Mouse (Mus musculus): ENCODE results near the gene Wdr60.

Wdr60 gene

GRCm38 (mm10) chr12:116265275-116265674 lies 2.5 kb upstream of the Wdr60 start:
- DNase-seq = no peak

GRCm38 (mm10) chr12:116264756-116265155 lies 1.9 kb upstream of the Wdr60 start:
- DNase-seq = no peak

GRCm38 (mm10) chr12:116258321-116258720 lies 4.5 kb downstream of the Wdr60 start:
- no peak for DNase-seq

DNA sequence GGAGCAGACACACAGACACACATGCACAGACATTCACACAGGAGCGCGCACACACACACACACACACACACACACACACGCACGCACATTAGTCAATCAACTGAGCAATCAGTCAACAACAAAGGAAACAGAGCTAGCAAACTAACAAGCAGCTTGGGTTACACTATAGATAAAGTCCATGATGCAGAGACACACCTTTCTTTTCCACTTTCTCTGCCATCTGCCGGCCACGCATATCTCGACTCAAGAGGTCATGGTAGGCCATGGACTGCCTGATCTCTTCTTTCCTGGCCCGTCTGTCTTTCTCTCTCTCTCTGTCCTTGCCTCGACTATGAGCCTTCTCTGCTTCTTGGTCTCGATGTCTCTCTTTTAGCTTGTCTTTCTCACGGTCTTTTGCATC lies 7.2 kb downstream of the Wdr60 start:
- no peak for DNase-seq

GRCm38 (mm10) chr12:116254652-116255051 lies 8.2 kb downstream of the Wdr60 start:
- DNase-seq = no peak

DNA sequence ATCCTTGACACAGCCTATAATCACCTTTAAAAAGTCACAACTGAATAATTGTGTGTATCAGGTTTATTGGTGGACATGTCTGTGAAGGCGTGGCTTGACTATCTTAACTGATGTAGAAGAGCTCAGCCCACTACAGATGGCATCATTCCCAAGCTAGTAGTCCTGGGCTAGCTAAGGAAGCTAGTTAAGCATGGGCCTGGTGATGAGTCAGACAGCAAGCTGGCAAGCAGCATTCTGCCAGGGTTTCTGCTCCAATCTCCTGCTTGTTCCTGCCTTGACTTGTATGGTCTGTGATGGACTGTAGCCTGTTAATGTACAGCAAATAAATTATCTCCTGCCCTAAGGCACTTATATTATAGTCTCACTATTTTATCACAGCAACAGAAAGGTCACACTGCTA lies 18.2 kb downstream of the Wdr60 start:
- no peak for DNase-seq

DNA sequence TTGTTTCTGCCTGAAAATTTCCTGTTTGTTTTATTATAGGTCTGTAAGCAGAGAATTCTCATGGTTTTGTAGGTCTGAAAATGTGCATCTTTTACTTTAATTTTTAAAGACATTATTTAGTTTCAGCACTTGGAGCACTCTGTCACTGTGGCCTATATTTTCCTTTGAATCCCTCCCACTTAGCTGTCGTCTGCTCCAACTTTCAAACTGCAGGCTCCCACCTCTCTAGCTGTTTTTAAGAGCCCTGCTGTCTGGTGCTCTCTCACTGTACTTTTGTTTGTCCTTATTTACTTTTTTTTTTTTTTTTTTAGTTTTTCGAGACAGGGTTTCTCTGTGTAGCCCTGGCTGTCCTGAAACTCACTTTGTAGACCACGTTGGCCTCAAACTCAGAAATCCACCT lies 24.0 kb downstream of the Wdr60 start:
- DNase-seq = no peak

DNA sequence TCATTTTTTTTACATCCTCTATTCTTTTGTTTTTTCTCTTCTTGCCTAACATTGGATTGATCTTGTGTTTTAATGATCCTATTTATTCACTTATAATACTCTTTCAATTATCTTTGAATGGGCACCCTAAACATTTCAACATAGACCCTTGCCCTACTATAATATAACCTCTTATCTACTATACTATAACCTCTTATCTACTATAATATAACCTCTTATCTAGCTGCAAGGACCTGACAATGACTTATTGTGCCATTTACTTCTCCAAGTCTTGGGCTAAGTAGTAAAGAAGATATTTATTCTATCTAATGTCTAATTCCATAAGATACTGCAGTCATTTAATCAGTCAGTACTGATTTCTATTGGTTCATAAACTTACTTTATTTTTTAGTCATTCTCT lies 24.5 kb downstream of the Wdr60 start:
- no peak for DNase-seq

- DNase-seq = no peak
Measured at GRCm38 (mm10) chr12:116236658-116237057, 26.2 kb downstream of the Wdr60 start.

DNA sequence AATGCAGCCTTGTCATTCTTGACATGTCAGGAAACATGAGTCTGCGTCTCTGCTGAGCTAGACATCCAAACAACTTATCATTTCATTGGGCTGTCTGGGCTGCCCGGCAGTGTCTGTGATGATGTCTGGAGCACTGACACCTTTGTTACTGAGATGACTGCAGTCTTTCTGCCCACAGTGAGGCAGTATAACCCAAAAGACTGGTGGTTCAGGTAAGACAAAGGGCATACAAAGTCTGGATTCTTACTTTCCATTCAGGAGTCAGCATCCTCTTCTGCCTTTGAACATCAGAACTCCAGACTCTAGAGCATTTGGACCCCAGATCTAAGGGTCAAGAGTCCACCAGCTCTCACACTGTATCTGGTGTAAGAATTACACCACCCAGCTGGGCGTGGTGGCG lies 27.5 kb downstream of the Wdr60 start:
- DNase-seq = no peak

DNA sequence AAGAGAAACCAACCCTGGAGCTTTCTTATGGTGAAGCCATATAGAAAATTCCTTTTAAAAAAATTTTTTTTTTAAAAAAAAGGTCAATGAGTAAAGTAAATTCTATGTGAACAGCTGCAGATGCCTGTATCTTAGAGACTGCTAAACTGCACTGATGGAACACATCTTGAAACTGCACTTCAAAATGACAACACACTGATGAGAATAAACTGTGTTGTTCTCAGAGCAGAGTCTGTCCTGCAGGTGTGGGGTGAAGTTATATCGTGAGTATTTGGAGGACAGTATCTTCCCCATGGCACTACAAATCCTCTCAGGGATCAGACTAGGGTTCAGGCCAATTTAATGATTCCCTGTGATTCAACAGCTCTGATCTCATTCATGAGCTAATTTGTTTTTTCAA lies 30.8 kb downstream of the Wdr60 start:
- no peak for DNase-seq

DNA sequence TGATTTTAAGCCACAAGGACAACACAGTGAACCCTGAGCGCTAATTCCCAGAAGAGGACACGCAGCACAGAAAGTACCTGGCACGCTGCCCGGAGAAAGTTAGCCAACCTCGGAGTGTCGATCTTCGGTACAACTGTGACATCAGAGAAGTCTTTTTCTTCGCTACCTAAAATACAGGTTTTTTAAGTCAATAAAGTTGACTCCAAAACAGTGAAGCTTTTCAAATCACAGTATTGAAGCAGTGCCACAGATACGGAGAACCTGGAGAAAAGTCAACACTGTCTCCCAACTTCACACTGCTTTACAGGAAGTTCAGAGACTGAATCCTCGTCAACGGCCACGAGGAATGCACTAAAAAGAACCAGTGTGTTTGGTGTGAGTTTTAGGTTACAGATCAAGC lies 31.2 kb downstream of the Wdr60 start:
- DNase-seq = peak; percentile 20 to 25

GRCm38 (mm10) chr12:116229451-116229850 lies 33.4 kb downstream of the Wdr60 start:
- DNase-seq = no peak

DNA sequence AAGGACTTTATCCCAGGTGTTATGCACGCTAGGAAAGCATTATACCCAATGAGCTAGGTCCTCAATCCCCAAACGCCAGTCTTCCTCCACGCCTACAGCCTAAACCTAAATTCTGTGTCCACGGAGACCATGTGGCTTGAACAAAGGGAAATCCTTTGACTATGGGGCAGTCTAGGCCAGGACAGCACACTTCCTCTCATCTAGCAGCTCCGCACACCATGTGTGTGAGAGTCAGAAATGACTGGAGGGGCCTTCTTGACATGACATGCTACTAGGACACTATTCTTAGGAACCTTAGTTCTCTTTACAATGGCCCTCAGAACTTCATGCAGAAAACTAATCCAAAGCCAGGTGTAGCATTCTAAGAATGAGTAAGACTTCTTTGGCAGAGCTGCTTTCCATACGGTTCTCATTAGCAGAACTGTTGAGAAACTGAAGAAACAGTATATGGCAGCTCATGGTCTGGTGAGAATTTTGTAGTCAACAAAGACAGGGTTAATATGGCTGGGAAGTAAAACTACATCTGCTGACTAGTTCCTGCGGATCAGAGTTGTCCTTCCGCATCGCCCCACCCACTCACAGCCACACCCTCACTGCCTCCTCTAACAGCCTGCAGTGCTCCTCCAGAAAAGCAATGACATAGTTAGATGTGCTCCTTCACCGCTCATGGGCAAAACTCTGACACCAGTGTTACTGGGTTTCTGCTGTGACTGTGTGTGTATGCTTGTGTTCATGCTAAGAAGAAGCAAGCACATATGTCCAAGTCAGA lies 36.3 kb downstream of the Wdr60 start:
- no peak for DNase-seq

DNA sequence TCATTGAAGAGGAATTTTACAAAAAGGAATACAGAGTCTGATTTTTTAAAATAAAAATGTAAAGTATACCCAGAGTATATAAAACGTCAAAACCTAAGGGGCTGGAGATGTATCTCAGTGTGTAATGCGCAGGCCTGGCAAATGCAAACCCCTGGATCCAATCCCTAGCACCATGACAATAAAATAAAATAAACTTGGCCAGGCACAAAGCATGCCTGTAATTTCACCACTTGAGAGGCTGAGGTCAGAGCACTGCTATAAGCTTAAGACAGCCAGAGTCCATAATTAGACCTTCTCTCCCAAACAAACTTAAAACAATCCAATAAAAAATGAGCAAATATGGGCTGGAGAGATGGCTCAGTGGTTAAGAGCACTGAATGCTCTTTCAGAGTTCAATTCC lies 39.7 kb downstream of the Wdr60 start:
- no peak for DNase-seq

DNA sequence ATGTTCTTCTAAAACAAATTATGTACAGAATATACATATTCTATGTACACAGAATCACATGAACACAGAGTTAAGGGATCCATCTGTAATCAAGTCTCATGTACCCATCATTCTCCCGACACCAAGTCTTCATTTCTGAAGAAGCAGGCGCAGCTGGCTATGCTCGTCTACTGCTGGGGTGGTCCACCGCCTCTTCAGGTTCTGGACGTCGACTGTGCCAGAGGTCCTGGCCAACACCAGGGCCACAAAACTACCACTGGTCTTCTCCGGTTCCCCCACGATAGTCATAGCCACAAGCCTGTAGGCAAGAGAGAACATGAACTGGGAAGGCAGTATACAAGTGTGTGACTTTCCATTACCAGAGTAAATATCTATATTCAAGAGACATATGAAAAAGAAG lies 55.3 kb downstream of the Wdr60 start:
- no peak for DNase-seq

DNA sequence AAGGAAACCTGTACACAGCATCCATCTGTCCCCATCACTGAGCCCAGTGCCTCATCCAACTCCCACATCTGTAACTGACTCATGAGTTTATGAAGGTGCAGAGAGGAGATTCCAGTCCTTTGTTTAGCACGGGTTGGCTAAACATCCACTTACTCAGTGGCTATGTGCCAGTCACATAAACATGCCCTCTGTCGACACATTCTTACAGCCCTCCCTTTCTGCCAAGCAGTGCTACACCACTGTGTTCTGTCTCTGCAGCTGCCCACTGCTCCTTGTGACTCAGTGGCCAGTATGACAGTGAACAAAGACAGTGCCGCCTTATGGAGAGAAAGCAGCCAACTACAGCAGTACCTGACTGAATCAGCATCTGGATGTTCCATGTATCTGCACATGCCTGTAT lies 57.1 kb downstream of the Wdr60 start:
- DNase-seq = no peak

DNA sequence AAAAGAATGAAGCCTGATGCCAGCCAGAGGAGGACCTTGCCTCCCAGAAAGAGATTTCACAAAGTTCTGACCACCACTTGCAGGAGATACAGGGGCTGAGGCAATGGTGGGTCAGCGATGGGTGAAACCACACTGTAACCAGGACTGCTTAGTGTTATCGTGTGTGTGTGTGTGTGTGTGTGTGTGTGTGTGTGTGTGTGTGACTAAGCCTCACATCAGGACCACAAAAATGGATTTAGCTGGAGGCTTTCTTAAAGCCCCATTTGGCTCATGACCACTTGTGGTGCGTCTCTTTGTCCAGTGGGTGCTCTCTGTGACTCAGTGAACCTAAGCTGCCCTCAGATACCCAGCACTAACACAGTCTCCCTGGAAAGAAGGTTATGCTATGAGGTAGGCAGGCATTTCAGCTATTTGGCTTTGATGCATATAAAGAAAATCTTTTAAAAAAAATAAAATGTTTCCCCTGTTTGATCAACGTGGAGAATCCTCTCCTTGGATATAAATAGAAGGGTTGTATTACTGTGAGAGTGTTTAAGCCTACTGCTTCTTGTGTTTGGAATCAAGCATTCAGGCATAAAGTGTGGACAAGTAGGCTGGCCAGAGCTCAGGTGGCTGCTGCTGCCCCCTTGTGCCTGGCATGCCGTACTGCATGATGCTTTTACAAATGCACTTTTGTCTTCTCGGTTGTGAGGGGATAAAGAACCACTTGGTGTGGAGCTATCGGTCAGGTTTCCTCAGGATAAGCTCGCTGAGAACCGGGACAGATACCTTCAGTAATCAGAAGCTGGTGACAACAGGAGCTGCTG lies 60.4 kb downstream of the Wdr60 start:
- DNase-seq = peak; percentile 70 to 80

GRCm38 (mm10) chr12:116198791-116199190 lies 64.0 kb downstream of the Wdr60 start:
- DNase-seq = no peak

DNA sequence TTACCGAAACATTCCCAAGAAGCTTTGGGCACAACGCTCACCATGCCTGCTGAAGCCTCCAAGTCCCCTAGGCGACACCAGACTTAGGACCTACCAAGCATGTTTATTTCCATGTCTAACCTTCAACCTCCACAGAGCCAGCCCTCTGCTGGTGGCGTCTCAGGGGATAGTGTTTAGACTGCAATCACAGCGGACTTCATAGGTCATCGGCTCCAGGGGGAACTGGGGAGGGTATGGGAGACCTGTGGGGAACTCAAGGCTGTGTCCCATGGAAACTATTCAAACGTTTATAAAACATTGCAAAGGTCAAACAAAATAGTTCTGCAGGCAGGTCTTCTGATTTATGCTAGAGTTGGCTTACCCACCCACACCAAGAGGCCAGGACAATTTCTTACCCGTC lies 66.6 kb downstream of the Wdr60 start:
- no peak for DNase-seq

DNA sequence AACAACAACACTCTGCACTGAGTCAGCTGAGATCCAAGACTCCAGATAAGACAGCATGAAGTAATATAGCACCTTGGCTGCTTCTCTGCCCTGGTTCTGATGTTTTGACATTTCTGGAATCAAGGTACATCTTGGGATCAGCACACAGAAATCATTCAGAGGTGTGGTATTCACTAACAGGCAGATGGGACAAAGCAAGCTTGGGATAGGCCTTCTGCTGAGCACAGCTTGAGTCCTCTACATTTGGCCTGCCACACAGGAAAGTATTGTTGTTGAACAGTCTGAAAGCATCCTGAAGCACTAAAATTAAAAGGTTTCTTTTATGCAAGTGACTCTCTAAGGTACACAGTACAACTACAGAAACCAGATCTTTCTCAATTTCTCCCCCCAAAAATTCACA lies 68.2 kb downstream of the Wdr60 start:
- DNase-seq = peak; percentile 62 to 71

GRCm38 (mm10) chr12:116193952-116194351 lies 68.9 kb downstream of the Wdr60 start:
- DNase-seq = no peak

- no peak for DNase-seq
Measured at GRCm38 (mm10) chr12:116183212-116183935, 79.4 kb downstream of the Wdr60 start.

GRCm38 (mm10) chr12:116182376-116182775 lies 80.4 kb downstream of the Wdr60 start:
- DNase-seq = no peak

Data from cerebellum, adult 18-20 months (tissue).